Mouse (Mus musculus): ENCODE data around the gene Fbln2. TPM values are rescaled to one million over a fixed set of nuclear protein-coding genes. Genes with fewer than 3 reads are reported as not detected.

The Fbln2 gene
- total RNA-seq, 4 experiments from 2014 or later: 27.5 to 46.3 (median 36.2) TPM

DNA sequence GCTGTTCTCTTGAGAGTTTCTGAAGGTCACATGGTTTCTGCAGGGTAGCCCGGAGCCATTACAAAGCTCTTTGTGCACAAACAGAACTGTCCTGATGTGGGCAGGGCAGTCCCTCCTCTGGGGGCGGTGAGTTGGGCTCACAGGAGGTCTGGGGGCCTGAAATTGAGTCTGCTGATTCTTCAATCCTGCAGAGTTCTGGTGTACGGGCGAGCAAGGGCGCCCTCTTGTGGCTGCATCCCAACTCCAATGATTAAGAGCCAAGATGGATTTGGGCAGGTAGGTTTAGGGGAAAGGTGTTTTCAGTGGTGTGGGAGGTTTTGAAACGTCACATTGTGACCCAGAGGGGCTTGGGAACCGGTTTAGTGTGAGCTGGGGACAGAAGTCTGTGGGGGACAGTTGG is 65.3 kb downstream of the Fbln2 start:
- peak in 1 of 2 experiments; percentile 31 for DNase-seq (ENCODE audit: low spot score in 2 of 2)

- no peak for DNase-seq (ENCODE audit: low spot score in 2 of 2)
Observed at GRCm38 (mm10) chr6:91278302-91278701, 66.0 kb downstream of the Fbln2 start.

DNA sequence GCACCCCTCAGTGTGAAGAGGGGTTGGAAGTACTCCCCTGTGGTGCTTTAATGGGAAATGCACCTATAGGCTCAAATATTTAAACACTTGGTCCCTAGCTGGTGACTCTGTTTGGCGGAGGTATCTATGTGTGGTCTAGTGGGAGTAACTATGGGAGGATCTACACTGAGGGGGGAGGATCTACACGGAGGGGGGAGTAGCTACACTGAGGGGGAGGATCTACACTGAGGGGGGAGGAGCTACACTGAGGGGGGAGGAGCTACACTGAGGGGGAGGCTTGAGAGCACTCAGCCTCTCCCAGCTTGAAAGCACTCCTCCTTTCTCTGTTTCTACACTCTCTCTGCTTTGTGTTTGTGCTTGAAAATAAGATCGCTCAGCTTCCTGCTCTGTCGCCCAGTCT is 67.2 kb downstream of the Fbln2 start:
- DNase-seq (ENCODE audit: low spot score in 2 of 2): no peak

GRCm38 (mm10) chr6:91281206-91281605 is 69.0 kb downstream of the Fbln2 start:
- DNase-seq (ENCODE audit: low spot score in 2 of 2): peak; percentile 78 to 81

GRCm38 (mm10) chr6:91281747-91282146 is 69.5 kb downstream of the Fbln2 start:
- no peak for DNase-seq (ENCODE audit: low spot score in 2 of 2)

GRCm38 (mm10) chr6:91283031-91283430 is 70.8 kb downstream of the Fbln2 start:
- no peak for DNase-seq (ENCODE audit: low spot score in 2 of 2)

DNA sequence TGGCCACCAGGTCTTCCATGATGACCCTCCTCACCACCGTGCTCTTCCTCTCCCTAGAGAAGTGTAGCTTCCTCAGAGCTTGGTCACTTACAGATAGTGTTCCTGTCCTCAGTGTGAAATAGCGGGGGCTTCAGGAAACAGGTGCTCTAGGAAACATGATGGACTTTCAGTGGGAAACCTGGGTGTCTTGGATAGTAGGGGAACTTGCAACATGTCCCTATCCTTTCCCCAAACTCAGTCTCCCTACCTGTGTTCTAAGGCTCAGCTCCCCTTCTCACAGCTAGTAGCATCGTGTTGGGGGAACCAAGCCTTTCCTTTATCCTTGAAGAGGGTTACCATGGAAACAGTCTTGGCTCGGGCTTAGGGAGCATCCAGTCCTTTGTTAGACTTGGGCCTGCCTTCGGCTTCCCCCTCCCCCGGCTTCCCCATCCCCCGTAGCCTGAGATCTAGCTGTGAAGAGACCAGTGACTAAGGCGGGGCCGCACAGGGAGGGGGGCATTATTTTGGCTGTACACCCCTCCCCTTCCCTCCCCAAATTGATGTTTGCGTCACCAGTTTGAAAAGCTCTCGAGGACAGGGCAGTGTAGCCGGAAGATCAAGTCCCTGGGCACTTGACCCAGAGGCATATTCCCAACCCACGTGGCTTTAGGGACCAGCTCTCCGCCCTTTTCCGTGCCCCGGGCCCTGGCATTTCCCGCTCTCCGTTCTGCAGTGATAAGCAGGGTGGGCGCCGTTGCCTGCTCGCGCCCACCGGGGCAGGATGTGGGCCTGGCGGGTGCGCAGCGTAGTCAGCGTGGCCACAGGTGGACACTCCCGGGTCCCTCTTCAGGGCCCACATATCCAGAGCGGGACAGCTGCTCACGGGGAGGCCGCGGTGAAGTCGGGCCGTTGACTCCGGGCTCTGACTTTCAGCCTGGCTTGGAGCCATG is 72.5 kb downstream of the Fbln2 start:
- no peak for DNase-seq (ENCODE audit: low spot score in 2 of 2)

DNA sequence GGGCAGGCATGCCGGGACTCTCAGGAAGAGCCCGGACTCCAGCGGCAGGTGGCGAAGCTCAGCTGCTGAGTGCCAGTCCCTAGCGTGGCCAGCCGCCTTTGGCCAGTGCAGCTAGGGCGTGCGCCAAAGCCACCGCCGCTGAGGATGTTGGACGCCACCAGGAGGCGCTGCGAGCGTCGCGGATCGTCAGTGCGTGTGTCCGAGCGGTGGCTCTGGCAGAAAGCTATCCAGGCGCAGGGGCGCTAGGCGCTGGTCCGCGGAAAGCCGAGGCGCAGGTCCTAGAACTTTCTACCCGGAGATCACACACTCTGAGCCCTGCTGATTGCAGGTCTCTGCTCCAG is 73.2 kb downstream of the Fbln2 start:
- DNase-seq (ENCODE audit: low spot score in 2 of 2): peak; percentile 64 to 84

- peak; percentile 29 to 54 for DNase-seq (ENCODE audit: low spot score in 2 of 2)
Observed at GRCm38 (mm10) chr6:91285814-91286545, 73.7 kb downstream of the Fbln2 start.

DNA sequence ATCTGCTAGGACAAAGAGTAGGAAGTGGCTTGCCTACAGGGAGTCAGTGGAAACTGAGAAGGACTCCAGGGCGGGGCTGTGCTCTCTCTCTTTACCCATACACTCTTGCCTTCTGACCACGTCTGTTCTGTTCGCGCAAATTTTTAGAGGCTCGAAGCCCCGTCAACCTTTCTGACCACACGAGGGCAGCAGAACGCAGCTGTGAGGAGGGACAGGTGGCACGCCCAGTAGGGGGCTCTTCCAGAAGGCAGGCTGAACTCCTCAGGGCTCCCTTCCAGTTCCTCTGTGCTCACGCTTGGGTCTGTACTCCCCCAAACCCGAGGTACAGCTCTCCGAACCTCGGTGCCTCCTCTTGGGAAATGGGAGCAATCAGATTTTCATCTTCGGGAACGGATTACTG is 74.4 kb downstream of the Fbln2 start:
- peak; percentile 57 to 63 for DNase-seq (ENCODE audit: low spot score in 2 of 2)

GRCm38 (mm10) chr6:91287148-91287547 is 74.9 kb downstream of the Fbln2 start:
- DNase-seq (ENCODE audit: low spot score in 2 of 2): no peak

DNA sequence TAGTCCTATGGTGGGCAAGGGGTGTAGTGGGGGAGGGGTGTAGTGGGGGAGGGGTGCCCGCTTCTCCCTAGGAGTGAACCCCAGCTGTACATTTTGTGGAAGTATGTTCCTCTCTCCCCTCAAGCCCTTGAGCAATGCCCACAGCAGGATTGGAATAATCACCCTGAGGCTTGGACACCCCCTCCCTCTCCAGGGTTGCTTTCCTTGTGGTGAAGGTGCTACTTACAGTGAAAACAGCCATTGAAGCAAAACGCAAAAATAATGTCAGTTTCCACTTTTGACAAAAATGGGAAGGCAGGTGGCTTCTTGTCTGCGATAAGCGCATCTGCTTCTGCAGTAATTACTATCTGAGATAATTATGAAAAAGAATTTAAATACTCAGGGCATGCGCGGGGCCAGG is 75.4 kb downstream of the Fbln2 start:
- no peak for DNase-seq (ENCODE audit: low spot score in 2 of 2)

DNA sequence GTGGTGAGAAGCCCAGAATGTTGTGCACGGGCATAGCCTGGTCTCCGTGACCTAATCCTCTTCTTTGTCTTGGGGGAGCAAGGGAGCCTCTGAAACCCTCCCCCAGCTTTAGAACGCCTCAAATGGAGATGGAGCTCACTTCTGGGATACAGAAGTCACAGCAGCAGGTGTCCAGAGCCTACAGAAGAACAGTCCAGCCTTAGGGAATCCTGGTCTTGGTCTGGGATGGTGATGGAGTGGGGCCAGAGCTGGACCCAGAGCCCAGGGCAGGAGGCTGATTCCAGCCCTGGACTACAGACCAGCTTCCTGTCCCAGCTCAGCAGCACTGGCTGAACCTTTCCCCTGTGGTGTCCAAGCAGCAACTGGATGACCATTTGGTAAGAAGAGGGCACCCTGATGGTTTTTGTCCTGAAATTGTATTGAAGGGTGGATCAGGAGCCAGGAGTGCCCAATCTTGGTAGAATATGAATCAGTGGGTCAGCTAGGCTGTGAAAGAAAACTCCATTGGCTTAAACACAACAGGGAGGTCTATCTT is 76.1 kb downstream of the Fbln2 start:
- DNase-seq (ENCODE audit: low spot score in 2 of 2): no peak

DNA sequence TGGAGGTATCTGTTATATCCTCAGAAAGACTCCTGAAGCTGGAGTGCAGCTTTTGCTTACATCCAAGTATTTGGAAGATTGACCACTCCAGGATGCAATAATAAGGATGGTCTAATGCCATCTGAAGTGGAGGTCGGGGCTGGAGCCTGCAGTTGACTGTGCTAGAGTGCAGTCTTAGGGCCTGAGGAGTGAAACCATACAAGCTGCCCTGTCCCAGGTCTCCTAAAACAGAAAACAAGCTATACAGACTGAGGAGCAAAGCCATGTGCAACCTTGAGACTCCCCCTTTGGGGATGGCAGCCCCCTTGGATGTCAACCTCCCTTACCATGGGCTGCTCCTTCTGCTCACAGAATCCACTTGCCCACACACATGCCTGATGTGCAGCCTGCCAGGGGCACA is 76.7 kb downstream of the Fbln2 start:
- DNase-seq (ENCODE audit: low spot score in 2 of 2): no peak

DNA sequence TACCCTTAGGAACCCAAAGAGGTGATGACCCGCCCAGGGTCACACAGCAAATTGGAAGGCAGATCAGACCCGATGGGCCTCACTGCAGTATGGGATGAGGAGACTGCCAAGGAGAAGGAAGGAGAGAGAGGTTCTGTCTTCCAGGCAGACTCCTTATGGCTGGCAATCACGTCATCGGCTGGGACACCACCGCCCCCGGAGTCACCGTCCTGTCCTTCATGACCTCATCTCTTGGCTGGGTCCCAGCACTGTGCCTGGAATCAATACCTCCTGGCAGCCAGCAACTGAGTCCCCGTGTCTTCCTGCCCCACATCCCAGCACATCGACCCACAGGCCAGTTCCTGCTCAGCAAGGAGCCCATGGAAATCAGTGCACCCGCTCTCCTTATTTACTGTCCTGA is 78.7 kb downstream of the Fbln2 start:
- DNase-seq (ENCODE audit: low spot score in 2 of 2): no peak

DNA sequence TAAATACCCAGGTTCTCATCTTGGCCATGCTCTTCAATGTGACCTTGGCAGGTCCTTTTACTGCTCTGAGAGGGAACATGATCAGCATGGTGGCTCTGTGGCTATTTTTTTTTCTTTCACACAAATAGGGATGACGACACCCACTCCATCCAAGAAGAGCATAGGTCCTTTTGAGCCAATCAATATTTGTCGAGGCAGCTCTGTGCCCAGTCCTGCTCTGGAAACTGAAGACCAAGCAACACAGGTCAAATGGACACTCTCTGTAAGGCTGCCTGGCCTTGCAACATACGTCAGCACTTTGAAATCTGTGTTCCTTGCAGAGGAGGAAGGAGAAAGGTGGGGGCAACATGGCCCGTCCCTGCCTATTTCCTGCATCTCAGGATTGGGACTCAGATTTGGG is 83.2 kb downstream of the Fbln2 start:
- no peak for DNase-seq (ENCODE audit: low spot score in 2 of 2)

DNA sequence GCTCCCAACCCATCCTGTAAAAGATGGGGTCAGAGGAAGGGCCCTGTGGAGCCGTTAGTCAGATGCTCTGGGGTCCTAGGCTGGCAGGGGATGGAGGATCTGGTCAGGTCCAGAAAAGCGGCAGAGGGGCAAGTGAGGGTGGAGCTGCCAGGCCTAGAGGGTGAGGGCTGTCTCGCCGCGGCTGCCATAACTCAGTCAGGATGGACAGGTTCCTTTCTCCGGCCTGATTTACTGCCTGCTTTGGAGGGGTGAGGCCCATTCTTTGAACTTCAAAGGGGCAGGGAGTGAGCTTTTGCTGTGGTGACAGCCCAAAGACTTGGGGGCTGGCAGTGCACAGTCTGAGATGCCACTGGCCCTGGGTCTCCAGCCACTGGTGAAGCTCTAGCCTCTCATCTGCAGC is 86.6 kb downstream of the Fbln2 start:
- DNase-seq (ENCODE audit: low spot score in 2 of 2): no peak

GRCm38 (mm10) chr6:91300079-91300478 is 87.8 kb downstream of the Fbln2 start:
- DNase-seq (ENCODE audit: low spot score in 2 of 2): no peak

DNA sequence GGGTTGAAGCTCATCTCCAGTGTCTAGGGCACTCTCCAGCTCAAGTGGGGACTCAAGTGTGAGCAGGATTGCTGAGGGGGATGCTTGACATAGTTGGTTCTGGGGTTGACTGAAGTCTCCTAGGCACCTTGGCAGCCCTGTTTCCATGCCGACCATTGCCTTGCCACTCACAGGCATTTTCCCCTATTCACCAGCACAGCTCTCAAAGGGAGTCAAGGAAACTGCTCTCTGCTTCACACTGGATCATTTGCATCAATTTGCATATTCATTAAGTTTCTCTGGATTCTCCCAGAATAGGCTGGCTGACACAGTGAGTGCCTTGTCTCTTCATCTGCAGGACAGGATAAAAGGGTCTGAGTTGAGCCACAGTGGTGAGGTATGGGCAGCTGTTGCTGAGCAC is 89.6 kb downstream of the Fbln2 start:
- no peak for DNase-seq (ENCODE audit: low spot score in 2 of 2)

DNA sequence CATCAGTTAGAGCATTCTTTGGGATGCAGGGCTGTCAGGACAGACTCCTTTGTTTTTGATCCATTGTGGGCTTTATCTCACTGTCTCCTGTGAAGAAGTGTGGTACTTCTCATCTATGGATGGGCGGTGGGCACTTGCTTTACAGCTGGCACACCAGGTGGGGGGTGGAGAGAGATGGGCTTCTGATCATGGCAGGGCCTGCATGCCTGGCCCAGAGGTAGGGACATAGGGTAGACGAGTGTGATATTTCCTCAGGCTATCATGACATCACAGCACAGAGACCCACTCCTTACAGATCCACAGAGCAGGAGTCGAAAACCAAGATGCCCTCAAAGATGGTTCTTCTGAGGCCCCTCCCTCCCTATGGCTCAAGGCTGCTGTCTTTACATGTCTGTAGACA is 90.1 kb downstream of the Fbln2 start:
- no peak for DNase-seq (ENCODE audit: low spot score in 2 of 2)

DNA sequence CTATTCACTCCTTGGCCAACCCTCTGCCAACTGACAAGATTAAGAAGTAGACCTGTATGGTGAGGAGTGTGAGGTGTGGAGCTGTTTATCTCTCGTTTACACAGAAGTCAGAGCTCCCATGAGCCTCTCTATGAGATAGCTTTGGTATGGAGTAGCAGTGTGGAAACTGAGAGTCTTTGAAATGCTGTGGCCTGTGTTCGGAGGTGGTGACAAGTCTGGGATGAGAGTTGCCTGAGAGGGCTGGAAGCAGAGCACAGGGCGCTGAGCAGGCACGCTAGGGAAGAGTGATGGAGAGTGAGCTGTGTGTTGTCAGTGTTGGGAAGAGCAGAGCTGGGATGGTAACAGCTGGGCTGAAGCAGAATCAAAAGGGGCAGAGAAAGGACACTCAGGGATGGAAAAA is 91.9 kb downstream of the Fbln2 start:
- DNase-seq (ENCODE audit: low spot score in 2 of 2): no peak

- DNase-seq (ENCODE audit: low spot score in 2 of 2): no peak
Observed at GRCm38 (mm10) chr6:91307972-91308371, 95.7 kb downstream of the Fbln2 start.

GRCm38 (mm10) chr6:91311204-91311603 is 98.9 kb downstream of the Fbln2 start:
- no peak for DNase-seq (ENCODE audit: low spot score in 2 of 2)
